Mouse (Mus musculus) right cerebral cortex, postnatal 36 days (tissue): ENCODE results near the gene Fam219a.

Experiments
- DNase-seq, 2 experiments: peaks; one replicate each; pipeline ENCODE4 v3.0.0; 2022; ENCODE audit warnings: low spot score in 2 of 2, mixed read lengths in 1 of 2

The Fam219a gene

DNA sequence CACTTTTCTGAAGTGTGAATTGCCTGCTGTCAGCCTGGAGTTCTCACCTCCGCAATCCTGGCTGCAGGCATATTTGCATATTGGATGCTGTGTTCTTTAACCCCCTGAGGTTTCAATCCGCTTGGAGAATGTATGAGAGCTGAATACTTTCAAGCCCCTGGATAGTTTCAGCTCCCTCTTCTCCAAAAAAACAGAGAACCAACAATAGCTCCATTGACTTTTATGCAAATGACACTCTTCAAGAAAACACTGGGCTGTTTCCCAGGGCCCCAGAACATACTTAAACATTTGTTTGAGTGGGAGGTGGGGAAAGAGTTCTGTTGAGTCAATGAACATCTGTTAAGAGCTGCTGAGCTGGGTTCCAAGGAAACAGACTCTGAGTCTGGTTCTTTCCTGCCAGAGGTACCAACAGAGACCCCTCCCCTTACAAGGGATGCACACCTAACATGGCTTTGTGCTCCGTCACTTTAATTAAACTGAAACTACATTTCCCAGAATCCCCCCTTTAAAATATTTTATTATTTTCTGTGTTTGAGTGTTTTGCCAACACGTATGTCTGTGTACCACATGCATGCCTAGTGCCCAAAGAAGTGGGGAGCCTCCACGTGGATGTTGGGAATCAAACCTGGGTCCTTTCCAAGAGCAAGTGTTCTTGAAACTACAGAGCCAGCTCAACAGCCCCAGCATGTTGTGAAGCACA, 98.5 kb downstream of the Fam219a start:
- peak; percentile 42 to 71 for DNase-seq

- DNase-seq = no peak
Observed at GRCm38 (mm10) chr4:41470051-41470683, 99.2 kb downstream of the Fam219a start.

- no peak for DNase-seq
Observed at GRCm38 (mm10) chr4:41469199-41469598, 100.1 kb downstream of the Fam219a start.

DNA sequence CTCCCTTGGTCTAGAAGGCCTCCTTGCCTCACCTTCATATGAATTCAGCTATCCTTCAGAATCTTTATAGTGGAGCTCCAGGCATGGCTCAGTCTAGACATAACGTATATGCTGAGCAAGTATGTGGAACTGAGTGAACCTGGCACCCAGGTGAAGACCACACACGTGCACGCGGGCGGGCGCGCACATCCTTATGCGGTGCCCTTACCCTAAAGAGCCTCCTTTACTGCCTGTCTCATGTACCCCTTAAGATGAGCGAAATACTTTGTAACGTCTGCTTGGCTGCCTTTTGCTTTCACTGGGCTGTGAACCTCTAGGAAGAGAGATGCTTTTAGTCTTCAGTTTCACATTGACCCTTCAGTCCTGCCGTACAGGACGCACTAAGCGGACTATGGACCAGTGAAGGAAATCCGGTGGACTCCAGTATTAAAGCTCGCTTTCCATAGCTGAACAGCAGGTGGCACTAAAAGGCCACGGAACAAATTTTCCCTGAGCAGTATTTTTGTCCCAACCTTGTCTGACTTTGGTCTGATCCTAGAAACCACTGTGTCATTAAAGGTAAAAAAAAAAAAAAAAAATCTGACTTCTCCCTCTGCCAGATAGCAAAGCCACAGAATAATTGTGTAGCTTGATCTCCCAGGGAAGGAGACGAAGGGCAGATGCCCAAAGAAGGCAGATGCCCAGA, 100.8 kb downstream of the Fam219a start:
- no peak for DNase-seq
